Comparison of ENCODE assay signal across 18 mouse cellular contexts in genomic region chr13:117225561-117225960, GRCm38 (mm10). TPM values are rescaled to one million over a fixed set of nuclear protein-coding genes. Genes with fewer than 3 reads are reported as not detected.
DNase-seq lines count a peak whose midpoint lies in the region; ATAC-seq and TF ChIP-seq lines count a peak whose summit lies in the region.
"Had no signal": no experiment of that assay in that cellular context is flagged by ENCODE, and none has a peak within 500 bp of the region (broad histone marks: within the 10 kb centered on the region; RNA-seq: fewer than 3 reads in every experiment).

No protein-coding gene starts in this region.

- H3K27me3 ChIP-seq in stomach, postnatal 0 days (ENCODE audit: control insufficient read depth, insufficient read depth, low read length) = no peaks in the 10 kb centered on the region
- H3K27me3 ChIP-seq: embryonic facial prominence, embryonic 13.5 days had no signal

- peak overlapping the region; percentile 77 for H3K27ac ChIP-seq in bone marrow macrophage, adult 2 months (ENCODE audit: insufficient read depth, low read depth, low read length)
- no peak overlapping the region for H3K27ac ChIP-seq in stomach, postnatal 0 days (replicated peaks)
- H3K27ac ChIP-seq: embryonic facial prominence, embryonic 13.5 days; hindbrain, postnatal 0 days; liver, embryonic 15.5 days had no signal

- no peaks in the 10 kb centered on the region for H3K9me3 ChIP-seq in stomach, postnatal 0 days (ENCODE audit: control insufficient read depth, low read length)
- H3K9me3 ChIP-seq: embryonic facial prominence, embryonic 13.5 days; liver, embryonic 15.5 days had no signal

- peaks cover 22% of the 10 kb centered on the region for H3K4me1 ChIP-seq in bone marrow macrophage, adult 2 months (ENCODE audit: control insufficient read depth, insufficient read depth, low read length)
- no peaks in the 10 kb centered on the region for H3K4me1 ChIP-seq in stomach, postnatal 0 days (replicated peaks; ENCODE audit: control insufficient read depth, insufficient read depth)

- ATAC-seq in stomach, postnatal 0 days (ENCODE audit: low FRiP score, low TSS enrichment) = no peak
- no peak for ATAC-seq in megakaryocyte, adult 5-6 weeks (ENCODE audit: poor library complexity, severe bottlenecking)
- ATAC-seq: hindbrain, postnatal 0 days; lung, postnatal 0 days had no signal

- H3K36me3 ChIP-seq in stomach, postnatal 0 days (ENCODE audit: control insufficient read depth, insufficient read depth, low read length) = no peaks in the 10 kb centered on the region
- H3K36me3 ChIP-seq: embryonic facial prominence, embryonic 13.5 days; liver, embryonic 15.5 days had no signal

- peak; percentile 66 for DNase-seq in cerebellum, adult 11-12 months
- no peak for DNase-seq in cerebellum, adult 11 months
- peak; percentile 54 to 67 for DNase-seq in cerebellum, postnatal 14 days
- DNase-seq in kidney, adult 18-20 months = no peak
- no peak for DNase-seq in stomach, postnatal 0 days (ENCODE audit: low spot score)
- DNase-seq: gastrocnemius, postnatal 36 days; kidney, adult 9 months; thymus, postnatal 36 days had no signal

- H3K9ac ChIP-seq in stomach, postnatal 0 days (ENCODE audit: low read length) = no peak overlapping the region
- H3K9ac ChIP-seq: embryonic facial prominence, embryonic 13.5 days; liver, embryonic 15.5 days had no signal

- no peak overlapping the region for H3K4me3 ChIP-seq in bone marrow macrophage, adult 2 months (ENCODE audit: insufficient read depth, low read length)
- no peak overlapping the region for H3K4me3 ChIP-seq in stomach, postnatal 0 days (ENCODE audit: low read depth, low read length)
- H3K4me3 ChIP-seq: embryonic facial prominence, embryonic 13.5 days; liver, embryonic 15.5 days had no signal

- TF ChIP-seq EP300 in stomach, postnatal 0 days (optimal IDR thresholded peaks at IDR 0.05) = no peak

- WGBS in stomach, postnatal 0 days = 70% methylated on average over 6 of the region's 6 CpGs

- TF ChIP-seq POLR2A in bone marrow macrophage, adult 2 months (IDR thresholded peaks at IDR 0.05; ENCODE audit: borderline replicate concordance, low read depth, low read length) = no peak

- no peak overlapping the region for H3K4me2 ChIP-seq in stomach, postnatal 0 days (replicated peaks; ENCODE audit: low read depth)
- H3K4me2 ChIP-seq: embryonic facial prominence, embryonic 13.5 days; heart, embryonic 11.5 days; liver, embryonic 15.5 days had no signal

- TF ChIP-seq CTCF in bone marrow macrophage, adult 2 months (IDR thresholded peaks at IDR 0.05; ENCODE audit: low read depth, low read length) = no peak
- no peak for TF ChIP-seq CTCF in stomach, postnatal 0 days (IDR thresholded peaks at IDR 0.05; ENCODE audit: low read depth)

RNA-seq across cellular contexts. Expression of gene Gm17509, which starts 4.7 kb away (rescaled TPM):
- 0.45 TPM in 1 of 2 replicates, not detected in the other for polyA plus RNA-seq in bone marrow macrophage, adult 2 months (2012; ENCODE audit: insufficient read depth, insufficient read length, missing spikeins)
- polyA plus RNA-seq in stomach, postnatal 0 days (2015; fragmentation: Nextera tagmentation; extraction: Ambion mirVana) = 0.11 TPM in 1 of 2 replicates, not detected in the other
- 0.51 and 0.84 TPM in 2 replicates for total RNA-seq in megakaryocyte, adult 5-6 weeks (2015)
- total RNA-seq in megakaryocyte, adult 5-6 weeks (2017) = 0.40 and 1.2 TPM in 2 replicates
- total RNA-seq: gastrocnemius, postnatal 36 days; heart, postnatal 25 days; megakaryocyte-erythroid progenitor cell, adult 5-6 weeks had no signal
- polyA plus RNA-seq: large intestine, adult 2 months had no signal

RNA-seq across cellular contexts. Expression of gene Emb, which starts 17.2 kb away (rescaled TPM):
- polyA plus RNA-seq in bone marrow macrophage, adult 2 months (2012; ENCODE audit: insufficient read depth, insufficient read length, missing spikeins) = 271 and 273 TPM in 2 replicates
- polyA plus RNA-seq in stomach, postnatal 0 days (2015; fragmentation: Nextera tagmentation; extraction: Ambion mirVana) = 9.6 and 10.8 TPM in 2 replicates
- 650 and 716 TPM in 2 replicates for total RNA-seq in megakaryocyte, adult 5-6 weeks (2015)
- total RNA-seq in megakaryocyte, adult 5-6 weeks (2017) = 802 and 871 TPM in 2 replicates

Comparison
In these comparisons a context has a peak if more than half of its experiments do, and no peak if none do; other contexts are left out.
1. DNase-seq: peak in cerebellum, adult 11-12 months (single experiment) and cerebellum, postnatal 14 days (2 of 2); none in cerebellum, adult 11 months (single experiment), kidney, adult 18-20 months (single experiment) and stomach, postnatal 0 days (single experiment).
2. RNA of gene Emb, which starts 17.2 kb away (polyA plus RNA-seq): 271 to 273 TPM in bone marrow macrophage, adult 2 months; 9.6 to 10.8 TPM in stomach, postnatal 0 days; every median in the first group is over 10 times any median in the second.